Mouse (Mus musculus): ENCODE results near the gene Bdkrb2. TPM values are rescaled to one million over a fixed set of nuclear protein-coding genes. Genes with fewer than 3 reads are reported as not detected.

Bdkrb2 gene
- polyA plus RNA-seq, 1 experiment from 2014 or later: 0.39 TPM

GRCm38 (mm10) chr12:105634374-105635067, 71.5 kb downstream of the Bdkrb2 start:
- DNase-seq (ENCODE audit: low spot score) (no peak), ATAC-seq (replicated peaks; ENCODE audit: low FRiP score) (no peak)
- Histone ChIP-seq H3K27ac (ENCODE audit: low read depth, low read length) (no peak overlapping the region), H3K4me1 (replicated peaks; ENCODE audit: control insufficient read depth, insufficient read depth, low read length) (no peaks in the 10 kb centered on the region), H3K4me2 (ENCODE audit: low read depth, low read length, severe bottlenecking) (no peak overlapping the region), H3K9ac (ENCODE audit: low read length) (no peak overlapping the region), H3K36me3 (ENCODE audit: control insufficient read depth, insufficient read depth, low read length) (peaks cover 2% of the 10 kb centered on the region; the same call in 1 of the 2 replicates), H3K9me3 (ENCODE audit: control insufficient read depth, low read length) (no peaks in the 10 kb centered on the region), H3K27me3 (ENCODE audit: control insufficient read depth, insufficient read depth, low read length) (no peaks in the 10 kb centered on the region), H3K4me3 (ENCODE audit: low read depth, low read length) (no peak overlapping the region)
- 96% methylated on average over 13 of the region's 13 CpGs for whole genome bisulfite sequencing

DNA sequence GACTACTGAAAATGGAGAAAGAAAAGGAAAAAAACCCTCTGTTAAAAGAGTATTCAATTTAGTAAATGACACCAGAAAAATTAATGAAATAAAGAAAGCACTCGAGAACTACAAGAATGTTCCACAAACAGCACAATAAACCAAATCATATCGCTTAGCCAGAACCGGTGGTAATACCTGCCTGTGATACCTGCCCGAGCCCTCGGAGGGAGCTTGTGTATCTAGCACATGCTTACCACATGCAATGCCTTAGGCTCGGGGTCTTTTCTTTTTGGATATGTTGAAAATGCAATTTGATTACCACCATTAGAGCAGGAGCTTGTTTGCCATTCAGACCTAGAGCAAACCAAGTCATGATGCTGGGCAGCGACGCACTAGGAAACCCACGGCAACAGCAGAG, 73.5 kb downstream of the Bdkrb2 start:
- WGBS: 91% methylated on average over 9 of the region's 9 CpGs
- Histone ChIP-seq H3K36me3 (ENCODE audit: control insufficient read depth, insufficient read depth, low read length) (peaks cover 2% of the 10 kb centered on the region; the same call in 1 of the 2 replicates), H3K4me2 (ENCODE audit: low read depth, low read length, severe bottlenecking) (no peak overlapping the region), H3K27ac (ENCODE audit: low read depth, low read length) (no peak overlapping the region), H3K27me3 (ENCODE audit: control insufficient read depth, insufficient read depth, low read length) (no peaks in the 10 kb centered on the region), H3K4me1 (replicated peaks; ENCODE audit: control insufficient read depth, insufficient read depth, low read length) (no peaks in the 10 kb centered on the region), H3K9me3 (ENCODE audit: control insufficient read depth, low read length) (no peaks in the 10 kb centered on the region), H3K9ac (ENCODE audit: low read length) (no peak overlapping the region), H3K4me3 (ENCODE audit: low read depth, low read length) (no peak overlapping the region)
- DNase-seq (ENCODE audit: low spot score) (no peak), ATAC-seq (replicated peaks; ENCODE audit: low FRiP score) (no peak)

- DNase-seq (ENCODE audit: low spot score) (no peak), ATAC-seq (replicated peaks; ENCODE audit: low FRiP score) (no peak)
- Histone ChIP-seq H3K36me3 (ENCODE audit: control insufficient read depth, insufficient read depth, low read length) (peaks cover 2% of the 10 kb centered on the region; the same call in 1 of the 2 replicates), H3K4me3 (ENCODE audit: low read depth, low read length) (no peak overlapping the region), H3K27ac (ENCODE audit: low read depth, low read length) (no peak overlapping the region), H3K27me3 (ENCODE audit: control insufficient read depth, insufficient read depth, low read length) (no peaks in the 10 kb centered on the region), H3K4me2 (ENCODE audit: low read depth, low read length, severe bottlenecking) (no peak overlapping the region), H3K9me3 (ENCODE audit: control insufficient read depth, low read length) (no peaks in the 10 kb centered on the region), H3K9ac (ENCODE audit: low read length) (no peak overlapping the region), H3K4me1 (replicated peaks; ENCODE audit: control insufficient read depth, insufficient read depth, low read length) (no peaks in the 10 kb centered on the region)
- 72% methylated on average over 4 of the region's 4 CpGs for WGBS
Observed at GRCm38 (mm10) chr12:105637554-105637953, 74.5 kb downstream of the Bdkrb2 start.

DNA sequence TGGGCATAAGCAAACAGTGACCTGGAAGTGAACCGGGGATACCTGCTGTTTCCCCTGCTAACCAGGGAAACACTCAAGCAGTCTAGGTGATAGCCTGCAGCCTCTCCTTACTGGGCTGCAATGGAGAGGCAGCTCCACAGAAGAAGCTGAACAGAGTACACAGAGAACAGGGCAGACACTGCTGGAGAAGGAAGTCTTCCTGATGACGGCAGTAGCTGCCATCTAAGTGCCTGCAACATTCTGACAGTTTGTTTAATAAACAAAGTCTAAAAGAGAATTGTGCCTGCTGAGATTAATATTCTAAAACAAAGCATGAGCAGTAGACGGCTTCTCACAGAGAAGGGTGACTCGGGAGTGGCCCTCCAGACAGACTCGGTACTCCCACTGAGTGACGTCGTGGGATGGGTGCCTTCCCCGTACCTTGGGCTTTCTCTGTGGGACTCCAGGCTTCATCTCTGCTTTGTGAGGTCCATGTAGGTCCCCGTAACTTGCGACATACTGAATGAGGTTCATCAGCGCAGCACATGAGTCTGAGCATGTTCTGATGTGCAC, 79.8 kb downstream of the Bdkrb2 start:
- H3K4me1 ChIP-seq (replicated peaks; ENCODE audit: control insufficient read depth, insufficient read depth, low read length): no peaks in the 10 kb centered on the region
- H3K9me3 ChIP-seq (ENCODE audit: control insufficient read depth, low read length): no peaks in the 10 kb centered on the region
- H3K27ac ChIP-seq (ENCODE audit: low read depth, low read length): no peak overlapping the region
- H3K9ac ChIP-seq (ENCODE audit: low read length): no peak overlapping the region
- no peak overlapping the region for H3K4me2 ChIP-seq (ENCODE audit: low read depth, low read length, severe bottlenecking)
- no peak for ATAC-seq (replicated peaks; ENCODE audit: low FRiP score)
- no peaks in the 10 kb centered on the region for H3K27me3 ChIP-seq (ENCODE audit: control insufficient read depth, insufficient read depth, low read length)
- H3K36me3 ChIP-seq (ENCODE audit: control insufficient read depth, insufficient read depth, low read length): peaks cover 2% of the 10 kb centered on the region; the same call in 1 of the 2 replicates
- no peak for DNase-seq (ENCODE audit: low spot score)
- 93% methylated on average over 11 of the region's 11 CpGs for WGBS
- H3K4me3 ChIP-seq (ENCODE audit: low read depth, low read length): no peak overlapping the region

Other genes starting within 250 kb of the Bdkrb2 start
- gene Tunar, start 229.4 kb upstream of the Bdkrb2 start, polyA plus RNA-seq (2014; fragmentation: Nextera tagmentation; extraction: Ambion mirVana): 0.65 and 0.91 TPM in 2 replicates
- 5.3 and 6.1 TPM in 2 replicates for gene D430019H16Rik, start 109.4 kb upstream of the Bdkrb2 start, polyA plus RNA-seq (2014; fragmentation: Nextera tagmentation; extraction: Ambion mirVana)
- not detected in 2 replicates for gene Bdkrb1, start 39.9 kb downstream of the Bdkrb2 start, polyA plus RNA-seq (2014; fragmentation: Nextera tagmentation; extraction: Ambion mirVana)
- gene Gskip, start 121.6 kb downstream of the Bdkrb2 start, polyA plus RNA-seq (2014; fragmentation: Nextera tagmentation; extraction: Ambion mirVana): 30.4 and 32.6 TPM in 2 replicates
- 15.2 and 18.2 TPM in 2 replicates for gene Atg2b, start 122.0 kb downstream of the Bdkrb2 start, polyA plus RNA-seq (2014; fragmentation: Nextera tagmentation; extraction: Ambion mirVana)
- 0.13 TPM in 2 replicates for gene Ak7, start 142.8 kb downstream of the Bdkrb2 start, polyA plus RNA-seq (2014; fragmentation: Nextera tagmentation; extraction: Ambion mirVana)
- gene Papola, start 221.5 kb downstream of the Bdkrb2 start, polyA plus RNA-seq (2014; fragmentation: Nextera tagmentation; extraction: Ambion mirVana): 222 and 256 TPM in 2 replicates